Mouse (Mus musculus) c-Kit-positive CD71-negative TER-119-negative erythroid progenitor cells, embryonic 14.5 days (primary cell): ENCODE measurements around the gene Pacsin1.
A peak's percentile ranks its signal among the peaks of the same experiment; 100 is the strongest.
"Not testable (repeated sequence)": the region's sequence is repeated elsewhere in the genome, so short reads cannot be mapped to it uniquely, and the experiment has no call there.

ENCODE experiments used
- DNase-seq: peaks from one replicate; pipeline ENCODE4 v3.0.0-alpha.2; 2013; ENCODE audit warnings: low read depth

Gene Pacsin1

DNA sequence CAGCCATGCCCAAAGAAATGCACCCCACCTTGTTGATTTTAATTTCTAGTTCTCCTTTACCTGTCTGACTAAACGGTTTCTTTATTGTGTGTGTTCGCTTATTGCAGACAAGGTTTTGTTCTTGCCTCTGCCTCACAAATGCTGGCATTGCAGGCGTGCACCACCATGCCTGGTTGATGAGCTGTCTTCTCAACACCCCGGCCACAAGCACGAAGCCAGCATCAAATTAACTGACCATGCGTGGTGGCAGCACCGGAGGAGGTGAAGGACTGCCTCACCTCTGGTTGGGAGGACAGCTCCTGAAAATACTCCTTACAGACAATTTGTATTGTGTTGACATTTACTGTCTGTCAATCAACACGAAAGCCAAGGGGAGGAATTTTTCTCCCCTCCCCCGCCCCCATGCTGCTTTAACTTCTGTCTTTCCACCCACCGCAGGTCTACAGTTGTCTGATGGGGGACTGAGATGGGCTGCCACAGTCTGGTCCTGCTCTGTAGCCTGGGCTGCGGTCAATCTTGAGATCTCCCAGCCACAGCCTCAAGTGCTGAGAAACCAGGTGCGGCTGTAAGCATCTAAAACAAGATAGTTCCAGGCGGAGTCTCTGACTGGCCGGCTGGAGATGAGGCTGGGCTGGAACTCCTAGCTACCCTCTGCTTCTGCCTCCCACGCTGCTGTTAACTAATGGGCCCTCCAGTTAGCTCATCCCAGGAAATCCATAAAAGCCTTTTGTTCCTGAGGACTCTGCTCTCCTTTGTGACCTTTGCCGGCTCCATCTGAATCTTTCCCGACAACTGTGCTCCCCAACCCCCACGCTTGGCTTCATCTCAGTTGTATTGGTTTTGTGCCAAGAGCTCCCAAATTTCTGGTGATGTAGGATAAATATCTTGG lies 18.9 kb upstream of the Pacsin1 start, which contains the start of gene Rps10:
TSS of gene Rps10 (minus strand) at position 538 of the 889 bp plus-strand sequence.
- no peak for DNase-seq

DNA sequence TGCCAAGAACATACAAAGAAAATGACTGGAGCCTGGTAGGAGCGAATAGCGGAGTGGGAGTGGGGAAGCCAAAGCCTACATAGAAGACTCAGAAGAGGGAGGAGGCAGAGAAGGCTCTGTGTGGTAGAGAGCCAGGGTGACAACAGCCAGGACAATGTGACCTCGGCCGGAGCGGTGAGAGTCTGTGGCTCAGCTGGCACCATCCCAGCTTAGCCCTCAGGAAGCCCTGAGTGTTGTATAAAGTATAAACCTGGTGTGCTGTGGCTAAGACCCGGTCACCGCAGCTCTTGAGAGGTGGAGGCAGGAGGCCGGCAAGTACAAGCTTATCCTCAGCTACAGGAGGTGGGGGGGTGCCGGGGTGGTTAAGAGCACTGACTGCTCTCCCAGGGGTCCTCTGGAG lies 18.0 kb upstream of the Pacsin1 start:
- no peak for DNase-seq

DNA sequence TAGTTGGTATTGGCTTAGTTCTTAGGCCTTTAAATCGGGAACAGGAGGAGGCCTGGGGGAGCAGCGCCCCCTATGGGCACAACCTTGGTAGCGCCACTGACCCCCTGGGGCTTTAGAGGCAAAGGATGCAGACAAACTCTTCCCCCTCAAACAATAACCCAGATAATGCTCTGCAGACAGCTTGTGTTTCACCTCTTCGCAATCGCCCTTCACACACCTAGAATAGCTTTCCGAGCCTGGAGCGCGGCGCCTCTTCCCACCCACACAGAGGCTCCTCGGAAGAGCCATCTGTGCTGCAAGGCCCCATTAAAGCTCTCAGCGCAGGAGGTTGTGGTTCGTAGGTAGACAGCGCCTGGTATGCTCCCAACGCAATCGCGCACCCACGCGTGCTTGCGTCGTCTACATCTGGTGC lies 16.4 kb upstream of the Pacsin1 start:
- DNase-seq, result no peak

DNA sequence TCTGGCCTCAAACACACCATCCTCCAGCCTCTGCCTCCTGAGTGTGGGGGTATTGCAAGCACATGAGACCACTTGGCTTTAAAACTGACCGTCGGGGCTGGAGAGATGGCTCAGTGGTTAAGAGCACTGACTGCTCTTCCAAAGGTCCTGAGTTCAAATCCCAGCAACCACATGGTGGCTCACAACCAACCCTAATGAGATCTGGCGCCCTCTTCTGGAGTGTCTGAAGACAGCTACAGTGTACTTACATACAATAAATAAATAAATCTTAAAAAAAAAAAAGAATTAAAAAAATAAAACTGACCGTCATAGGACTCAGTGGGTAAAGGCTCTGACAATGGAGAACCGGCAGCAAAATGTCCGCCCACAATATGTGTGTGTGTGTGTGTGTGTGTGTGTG lies 15.5 kb upstream of the Pacsin1 start:
- not testable (repeated sequence) for DNase-seq

- no peak for DNase-seq
Observed at GRCm38 (mm10) chr17:27642491-27643062, 12.7 kb upstream of the Pacsin1 start.

- no peak for DNase-seq
Observed at GRCm38 (mm10) chr17:27643101-27643500, 12.2 kb upstream of the Pacsin1 start.

DNA sequence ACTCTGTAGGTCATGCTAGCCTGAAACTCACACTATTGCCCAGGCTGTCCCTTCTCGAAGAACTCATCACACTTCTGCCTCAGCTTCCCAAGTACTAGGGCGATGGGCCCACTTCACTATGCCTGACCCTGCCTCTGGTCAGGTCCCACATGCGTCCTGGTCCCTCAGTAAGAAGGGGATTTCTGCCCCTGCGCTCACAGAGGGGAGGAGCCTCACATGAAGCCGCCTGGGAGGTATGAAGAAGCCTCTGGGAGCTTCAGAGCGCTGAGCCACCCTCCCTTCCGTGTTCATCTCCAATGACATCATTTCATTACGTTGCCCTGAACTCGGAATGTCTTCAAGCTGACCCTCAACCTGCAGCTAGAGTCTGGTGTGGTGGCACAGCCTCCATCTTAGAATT lies 11.6 kb upstream of the Pacsin1 start:
- no peak for DNase-seq

- DNase-seq, result no peak
Observed at GRCm38 (mm10) chr17:27644572-27644971, 10.7 kb upstream of the Pacsin1 start.

DNA sequence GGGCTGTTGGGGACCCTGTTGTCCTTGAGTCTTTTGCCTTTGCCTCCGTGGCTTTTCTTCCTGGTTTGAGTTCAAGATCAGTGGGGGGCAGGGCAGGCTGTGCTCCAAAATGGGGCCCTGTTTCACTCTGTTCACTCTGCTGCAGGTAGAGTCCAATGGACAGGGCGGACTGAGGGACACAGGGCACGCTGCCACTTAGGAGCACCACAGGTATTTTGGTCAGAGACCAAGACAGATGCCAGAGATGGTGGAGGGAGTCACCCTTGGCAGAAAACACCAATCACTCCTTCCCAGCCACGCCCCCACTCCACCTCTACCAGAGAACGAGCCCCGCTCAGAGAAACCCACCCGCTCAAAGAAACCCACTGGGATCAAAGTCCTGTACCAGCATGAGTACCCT lies 9.5 kb upstream of the Pacsin1 start:
- DNase-seq, result no peak

GRCm38 (mm10) chr17:27650160-27650559 lies 5.1 kb upstream of the Pacsin1 start:
- DNase-seq, result peak; percentile 71

GRCm38 (mm10) chr17:27650586-27650985 lies 4.7 kb upstream of the Pacsin1 start:
- DNase-seq, result no peak

DNA sequence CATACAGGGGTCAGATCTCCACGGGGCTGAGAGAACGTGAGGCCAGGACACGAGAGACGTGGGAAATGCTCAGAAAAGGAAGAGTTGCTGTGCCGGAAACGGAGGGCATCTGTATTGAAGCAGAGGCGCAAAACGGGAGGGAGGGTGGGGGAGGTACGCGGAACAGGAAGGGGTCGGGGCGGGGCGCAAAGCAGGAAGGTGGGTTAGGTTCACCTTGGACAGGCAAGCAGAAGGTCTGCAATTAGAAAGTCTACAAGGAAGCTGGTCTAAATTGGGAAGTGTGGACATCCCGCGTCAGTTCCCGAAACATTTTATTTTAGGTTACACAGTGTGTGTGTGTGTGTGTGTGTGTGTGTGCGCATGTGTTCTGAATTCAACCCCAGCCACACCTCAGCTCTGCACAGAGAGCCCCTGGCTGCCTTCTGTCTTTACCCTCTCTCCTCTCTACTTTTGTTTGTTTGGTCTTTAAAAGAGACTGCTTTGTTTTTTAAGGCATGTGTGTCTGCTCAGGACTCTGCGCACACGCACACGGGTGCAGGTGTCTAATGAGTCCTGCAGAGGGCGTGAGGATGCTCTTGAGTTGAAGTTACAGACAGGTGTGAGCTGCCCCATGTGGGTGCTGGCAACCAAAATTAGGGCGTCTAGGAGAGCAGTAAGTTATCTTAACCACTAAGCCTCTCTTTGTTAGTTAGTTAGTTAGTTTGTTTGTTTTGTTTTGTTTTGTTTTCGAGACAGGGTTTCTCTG lies 3.1 kb upstream of the Pacsin1 start:
- no peak for DNase-seq

GRCm38 (mm10) chr17:27653253-27653959 lies 1.9 kb upstream of the Pacsin1 start:
- DNase-seq, result no peak

DNA sequence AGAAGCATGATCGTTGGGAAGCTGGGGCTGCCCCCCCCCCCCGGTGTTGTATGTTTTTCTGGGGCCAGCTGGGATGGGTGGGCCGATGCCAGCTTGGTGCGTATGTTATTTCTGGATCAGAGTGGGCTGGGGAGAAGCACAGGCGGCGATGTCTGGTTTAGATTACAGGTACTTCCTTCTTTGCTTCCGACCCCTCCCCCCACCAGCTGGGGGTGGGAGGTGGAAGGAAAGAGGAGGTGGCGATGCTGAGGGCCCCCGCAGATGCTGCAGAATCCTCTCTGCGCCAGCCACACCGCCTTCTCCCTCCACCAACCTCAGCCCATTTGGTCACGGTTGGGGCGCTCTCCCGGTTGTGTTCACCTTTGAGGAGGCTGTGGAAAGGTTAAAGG lies 696 bp downstream of the Pacsin1 start:
- no peak for DNase-seq

DNA sequence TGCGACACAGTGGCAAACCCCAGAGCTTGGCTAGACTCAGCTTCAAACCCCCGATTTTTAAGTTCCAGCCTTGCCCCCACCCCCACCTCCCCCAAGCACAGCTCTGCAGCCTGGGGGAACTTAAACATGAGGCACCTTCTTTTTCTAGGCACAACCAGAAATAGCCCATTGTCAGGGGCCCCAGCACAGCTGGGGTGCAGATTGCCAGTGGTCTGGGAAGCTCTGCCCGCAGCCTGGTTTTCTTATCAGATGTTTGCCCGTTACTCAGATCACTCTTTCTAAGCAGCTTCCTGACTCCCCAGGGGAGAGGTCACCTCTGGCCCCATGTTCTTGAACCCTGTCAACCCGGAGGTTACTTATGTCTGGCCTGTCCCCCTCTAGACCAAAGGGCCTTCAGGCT lies 1.1 kb downstream of the Pacsin1 start:
- no peak for DNase-seq

DNA sequence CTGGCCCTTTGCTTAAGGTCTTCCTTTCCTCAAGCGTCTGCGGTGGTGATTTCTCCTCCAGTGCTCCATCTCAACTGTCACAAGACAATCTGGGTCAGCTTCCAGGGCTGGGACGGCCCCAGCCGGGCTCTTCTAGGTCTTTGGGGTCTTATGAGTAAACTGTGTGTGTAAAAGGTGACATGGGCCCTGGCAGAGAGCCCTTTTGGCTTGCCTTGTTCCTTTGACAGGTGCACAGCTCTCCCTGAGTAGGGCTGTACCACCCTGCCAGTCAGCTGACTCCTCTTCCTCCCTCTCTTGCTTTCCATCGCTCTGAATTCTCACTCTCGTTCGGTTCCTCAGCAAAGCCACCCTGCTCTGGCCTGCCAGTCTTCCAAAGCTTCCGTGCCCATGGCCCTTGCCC lies 1.8 kb downstream of the Pacsin1 start:
- no peak for DNase-seq

- no peak for DNase-seq
Observed at GRCm38 (mm10) chr17:27658767-27659166, 3.5 kb downstream of the Pacsin1 start.

DNA sequence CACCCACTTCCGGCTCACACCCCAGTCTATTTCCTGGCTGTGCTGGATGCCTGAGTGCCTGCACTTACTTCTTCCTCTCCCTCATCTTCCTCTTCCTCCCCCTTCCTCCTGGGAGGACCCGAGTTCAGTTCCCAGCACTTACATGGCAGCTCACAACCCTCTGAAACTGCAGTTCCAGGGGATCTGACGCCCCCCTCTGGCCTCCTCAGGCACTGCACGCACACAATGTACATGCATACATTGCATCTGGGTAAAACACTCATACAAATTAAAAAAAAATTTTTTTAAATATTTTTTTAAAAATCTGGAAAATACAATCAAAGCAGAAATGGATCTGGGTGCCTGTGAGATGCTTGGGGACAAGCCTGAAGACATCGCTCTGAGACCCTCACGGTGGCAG lies 16.4 kb downstream of the Pacsin1 start:
- no peak for DNase-seq

- DNase-seq, result no peak
Observed at GRCm38 (mm10) chr17:27673945-27674344, 18.6 kb downstream of the Pacsin1 start.

GRCm38 (mm10) chr17:27675453-27675852 lies 20.1 kb downstream of the Pacsin1 start:
- DNase-seq, result no peak

DNA sequence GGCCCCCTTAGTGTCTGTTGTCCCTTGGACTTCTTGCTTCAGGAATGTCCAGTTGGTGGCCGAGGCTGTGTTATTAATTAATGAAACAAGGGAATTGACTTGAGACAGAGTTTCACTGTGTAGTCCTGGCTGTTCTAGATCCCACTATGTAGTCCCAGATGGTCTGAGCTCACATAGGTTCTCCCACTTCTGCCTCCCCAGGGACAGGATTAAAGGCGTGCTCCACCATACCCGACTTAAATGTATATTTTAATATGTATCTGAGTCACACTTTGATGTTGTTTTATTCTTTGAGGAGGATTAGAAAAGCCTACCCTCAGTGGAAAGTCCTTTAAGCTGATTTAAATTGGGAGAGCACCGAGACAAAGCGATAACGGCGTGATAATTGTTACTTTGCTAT lies 21.0 kb downstream of the Pacsin1 start:
- DNase-seq, result no peak

GRCm38 (mm10) chr17:27677756-27678155 lies 22.4 kb downstream of the Pacsin1 start:
- DNase-seq, result no peak
